Mouse (Mus musculus) heart, embryonic 12.5 days (tissue): ENCODE measurements around the gene Abcb8. TPM values are rescaled to one million over a fixed set of nuclear protein-coding genes. Genes with fewer than 3 reads are reported as not detected.

ENCODE experiments used
- ATAC-seq: fragments of 200-750 bp; cut with Nextera tagmentation; 2 replicates; pipeline ENCODE4 v1.8.0; 2017; ENCODE audit warnings: moderate TSS enrichment, moderate library complexity; ENCODE audit not compliant: insufficient number of reproducible peaks, low FRiP score
- H3K27ac ChIP-seq: fragments of 300-500 bp; sonication (generic); 2 replicates; pipeline ENCODE4 v1.5.1; 2016; ENCODE audit warnings: mild to moderate bottlenecking, moderate library complexity; ENCODE audit not compliant: poor library complexity, severe bottlenecking
- H3K27me3 ChIP-seq: fragments of 300-500 bp; sonication (generic); replicated peaks from 2 replicates; pipeline ENCODE4 v1.6.1; 2016; ENCODE audit warnings: mild to moderate bottlenecking, moderate library complexity
- H3K36me3 ChIP-seq: fragments of 300-500 bp; sonication (generic); 2 replicates; pipeline ENCODE4 v1.6.1; 2016; ENCODE audit warnings: mild to moderate bottlenecking, moderate library complexity
- H3K4me1 ChIP-seq: fragments of 300-500 bp; sonication (generic); replicated peaks from 2 replicates; pipeline ENCODE4 v1.6.1; 2016; ENCODE audit warnings: mild to moderate bottlenecking
- H3K4me2 ChIP-seq: fragments of 300-500 bp; sonication (generic); 2 replicates; pipeline ENCODE4 v1.6.1; 2016; ENCODE audit warnings: mild to moderate bottlenecking, moderate library complexity
- H3K4me3 ChIP-seq: fragments of 300-500 bp; sonication (generic); 2 replicates; pipeline ENCODE4 v1.5.1; 2016; ENCODE audit warnings: mild to moderate bottlenecking
- H3K9ac ChIP-seq: fragments of 300-500 bp; sonication (generic); 2 replicates; pipeline ENCODE4 v1.6.1; 2016; ENCODE audit warnings: mild to moderate bottlenecking, moderate library complexity
- H3K9me3 ChIP-seq: fragments of 300-500 bp; sonication (generic); replicated peaks from 2 replicates; pipeline ENCODE4 v1.6.1; 2016; ENCODE audit warnings: mild to moderate bottlenecking, moderate library complexity
- WGBS: fragments of 180-500 bp; shearing (Covaris S2); methylation state at CpG from one replicate; pipeline ENCODE4 v1.1.7; 2016; 5-methylcytosine and 5-hydroxymethylcytosine counted together
- polyA plus RNA-seq: library from polyadenylated mRNA; unstranded; fragments of >200 nt; fragmentation: Nextera tagmentation; extraction: Ambion mirVana; gene quantifications from 2 replicates; pipeline ENCODE4 v1.2.1, GENCODE M21; 2016

Gene Abcb8
- polyA plus RNA-seq, 1 experiment from 2014 or later: 57.4 TPM

GRCm38 (mm10) chr5:24351701-24352171 is 41.7 kb upstream of the Abcb8 start:
- Histone ChIP-seq H3K36me3 (peaks cover 9% of the 10 kb centered on the region; the same call in 1 of the 2 replicates), H3K4me1 (peaks cover 71% of the 10 kb centered on the region), H3K4me2 (peak overlapping the region; percentile 91), H3K27me3 (no peaks in the 10 kb centered on the region), H3K9ac (peak overlapping the region; percentile 97), H3K9me3 (no peaks in the 10 kb centered on the region), H3K27ac (peak overlapping the region; percentile 99), H3K4me3 (peak overlapping the region; percentile 82)
- peak; percentile 77 for ATAC-seq
- WGBS: under 1% methylated on average over 23 of the region's 41 CpGs

GRCm38 (mm10) chr5:24352251-24352859 is 41.1 kb upstream of the Abcb8 start:
- WGBS: under 1% methylated on average over 24 of the region's 24 CpGs
- H3K4me1 ChIP-seq: peaks cover 65% of the 10 kb centered on the region

GRCm38 (mm10) chr5:24353327-24353726 is 40.1 kb upstream of the Abcb8 start:
- Histone ChIP-seq H3K36me3 (no peaks in the 10 kb centered on the region), H3K9me3 (no peaks in the 10 kb centered on the region), H3K4me3 (peak overlapping the region; percentile 82; the same call in 1 of the 2 replicates), H3K27ac (peak overlapping the region; percentile 99), H3K4me2 (peak overlapping the region; percentile 91), H3K4me1 (peaks cover 55% of the 10 kb centered on the region), H3K9ac (peak overlapping the region; percentile 97), H3K27me3 (no peaks in the 10 kb centered on the region)
- no peak for ATAC-seq
- 8% methylated on average over 4 of the region's 4 CpGs for WGBS

More at GRCm38 (mm10) chr5:24352251-24352859, 41.1 kb upstream of the Abcb8 start:
- no peaks in the 10 kb centered on the region for H3K27me3 ChIP-seq
- peak; percentile 78 for ATAC-seq
- H3K27ac ChIP-seq: peak overlapping the region; percentile 99
- peak overlapping the region; percentile 82 for H3K4me3 ChIP-seq
- H3K9ac ChIP-seq: peak overlapping the region; percentile 97
- H3K9me3 ChIP-seq: no peaks in the 10 kb centered on the region
- H3K4me2 ChIP-seq: peak overlapping the region; percentile 91
- H3K36me3 ChIP-seq: peaks cover 3% of the 10 kb centered on the region; the same call in 1 of the 2 replicates

GRCm38 (mm10) chr5:24356764-24357163 is 36.7 kb upstream of the Abcb8 start:
- H3K27me3 ChIP-seq: no peaks in the 10 kb centered on the region
- no peaks in the 10 kb centered on the region for H3K36me3 ChIP-seq
- H3K4me2 ChIP-seq: no peak overlapping the region
- no peak overlapping the region for H3K9ac ChIP-seq
- no peak overlapping the region for H3K27ac ChIP-seq
- H3K4me1 ChIP-seq: peaks cover 41% of the 10 kb centered on the region
- no peak for ATAC-seq
- 59% methylated on average over 4 of the region's 4 CpGs for WGBS
- no peaks in the 10 kb centered on the region for H3K9me3 ChIP-seq
- H3K4me3 ChIP-seq: no peak overlapping the region

GRCm38 (mm10) chr5:24357461-24357860 is 36.0 kb upstream of the Abcb8 start:
- Histone ChIP-seq H3K4me2 (no peak overlapping the region), H3K9me3 (no peaks in the 10 kb centered on the region), H3K4me3 (no peak overlapping the region), H3K9ac (no peak overlapping the region), H3K27ac (no peak overlapping the region), H3K36me3 (no peaks in the 10 kb centered on the region), H3K4me1 (peaks cover 34% of the 10 kb centered on the region), H3K27me3 (no peaks in the 10 kb centered on the region)
- no peak for ATAC-seq
- 8% methylated on average over 7 of the region's 7 CpGs for WGBS

GRCm38 (mm10) chr5:24360792-24361454 is 32.5 kb upstream of the Abcb8 start:
- H3K4me1 ChIP-seq: peaks cover 19% of the 10 kb centered on the region
- 0 out of 2 replicates have a peak overlapping the region, but pooled peaks have one; percentile 41 for H3K27ac ChIP-seq
- H3K27me3 ChIP-seq: no peaks in the 10 kb centered on the region
- no peak overlapping the region for H3K9ac ChIP-seq
- no peaks in the 10 kb centered on the region for H3K9me3 ChIP-seq
- no peak overlapping the region for H3K4me3 ChIP-seq
- 0% methylated on average over 7 of the region's 7 CpGs for WGBS
- no peaks in the 10 kb centered on the region for H3K36me3 ChIP-seq
- peak; percentile 73 for ATAC-seq
- no peak overlapping the region for H3K4me2 ChIP-seq

GRCm38 (mm10) chr5:24363467-24363866 is 30.0 kb upstream of the Abcb8 start:
- WGBS: 63% methylated on average over 2 of the region's 2 CpGs
- Histone ChIP-seq H3K4me3 (no peak overlapping the region), H3K27ac (no peak overlapping the region)

GRCm38 (mm10) chr5:24364061-24364460 is 29.4 kb upstream of the Abcb8 start:
- no peak for ATAC-seq
- no peaks in the 10 kb centered on the region for H3K9me3 ChIP-seq
- no peak overlapping the region for H3K4me2 ChIP-seq
- peaks cover 35% of the 10 kb centered on the region for H3K4me1 ChIP-seq
- no peaks in the 10 kb centered on the region for H3K27me3 ChIP-seq
- no peak overlapping the region for H3K4me3 ChIP-seq
- 47% methylated on average over 3 of the region's 3 CpGs for WGBS
- no peaks in the 10 kb centered on the region; the same call in 1 of the 2 replicates for H3K36me3 ChIP-seq
- H3K27ac ChIP-seq: peak overlapping the region; percentile 84
- no peak overlapping the region for H3K9ac ChIP-seq

More at GRCm38 (mm10) chr5:24363467-24363866, 30.0 kb upstream of the Abcb8 start:
- peaks cover 35% of the 10 kb centered on the region for H3K4me1 ChIP-seq
- H3K36me3 ChIP-seq: no peaks in the 10 kb centered on the region
- no peak for ATAC-seq
- H3K4me2 ChIP-seq: no peak overlapping the region
- H3K27me3 ChIP-seq: no peaks in the 10 kb centered on the region
- H3K9ac ChIP-seq: no peak overlapping the region
- no peaks in the 10 kb centered on the region for H3K9me3 ChIP-seq

- Histone ChIP-seq H3K27me3 (no peaks in the 10 kb centered on the region), H3K4me2 (peak within 1 kb of the TSS; percentile 63), H3K4me3 (peak within 1 kb of the TSS; percentile 46), H3K9me3 (no peaks in the 10 kb centered on the region), H3K4me1 (peaks cover 35% of the 10 kb centered on the region), H3K9ac (peak within 1 kb of the TSS; percentile 61), H3K27ac (peak within 1 kb of the TSS; percentile 84), H3K36me3 (no peaks in the 10 kb centered on the region; the same call in 1 of the 2 replicates)
- 54% methylated on average over 12 of the region's 12 CpGs for WGBS
- ATAC-seq: peak; percentile 68
These were observed 29.0 kb upstream of the Abcb8 start, which contains the start of gene Nos3 for GRCm38 (mm10) chr5:24364508-24364907. Gene Nos3 (plus strand): TSS chr5:24364810.

GRCm38 (mm10) chr5:24364963-24365362 is 28.5 kb upstream of the Abcb8 start:
- Histone ChIP-seq H3K36me3 (no peaks in the 10 kb centered on the region; the same call in 1 of the 2 replicates), H3K27ac (peak overlapping the region; percentile 84), H3K9me3 (no peaks in the 10 kb centered on the region), H3K4me3 (peak overlapping the region; percentile 46), H3K4me2 (peak overlapping the region; percentile 63), H3K27me3 (no peaks in the 10 kb centered on the region), H3K4me1 (peaks cover 35% of the 10 kb centered on the region), H3K9ac (peak overlapping the region; percentile 61)
- WGBS: 76% methylated on average over 10 of the region's 10 CpGs
- ATAC-seq: no peak

GRCm38 (mm10) chr5:24365528-24365927 is 27.9 kb upstream of the Abcb8 start:
- H3K9me3 ChIP-seq: no peaks in the 10 kb centered on the region
- H3K4me2 ChIP-seq: peak overlapping the region; percentile 63
- H3K27me3 ChIP-seq: no peaks in the 10 kb centered on the region
- H3K36me3 ChIP-seq: no peaks in the 10 kb centered on the region; the same call in 1 of the 2 replicates
- 9% methylated on average over 5 of the region's 5 CpGs for WGBS
- peak; percentile 38; the same call in 1 of the 2 replicates for ATAC-seq
- H3K4me3 ChIP-seq: peak overlapping the region; percentile 46
- H3K9ac ChIP-seq: peak overlapping the region; percentile 61
- H3K4me1 ChIP-seq: peaks cover 33% of the 10 kb centered on the region
- H3K27ac ChIP-seq: peak overlapping the region; percentile 84
